Mouse (Mus musculus) left cerebral cortex, postnatal 36 days (tissue): ENCODE results near the gene Ganc. TPM values are rescaled to one million over a fixed set of nuclear protein-coding genes. Genes with fewer than 3 reads are reported as not detected.

Experiments
- DNase-seq, 2 experiments: peaks; one replicate each; pipeline ENCODE4 v3.0.0; 2021 to 2022; ENCODE audit warnings: low spot score in 2 of 2, mixed read lengths in 1 of 2
- intact Hi-C: fragments of 180-260 bp; cut with DNase I; formaldehyde crosslinking; loops from one replicate; pipeline ENCODE4 v1.15.1; 2025
- total RNA-seq, 2 experiments: library from RNA; stranded (reverse); gene quantifications; 2 replicates each; pipeline ENCODE4 v1.2.3; 2021

Ganc gene
- total RNA-seq, 2 experiments from 2014 or later: 14.2 to 15.0 TPM

GRCm38 (mm10) chr2:120493254-120493653 lies 89.6 kb downstream of the Ganc start:
- intact Hi-C loops: no loop called here
- DNase-seq: no peak

DNA sequence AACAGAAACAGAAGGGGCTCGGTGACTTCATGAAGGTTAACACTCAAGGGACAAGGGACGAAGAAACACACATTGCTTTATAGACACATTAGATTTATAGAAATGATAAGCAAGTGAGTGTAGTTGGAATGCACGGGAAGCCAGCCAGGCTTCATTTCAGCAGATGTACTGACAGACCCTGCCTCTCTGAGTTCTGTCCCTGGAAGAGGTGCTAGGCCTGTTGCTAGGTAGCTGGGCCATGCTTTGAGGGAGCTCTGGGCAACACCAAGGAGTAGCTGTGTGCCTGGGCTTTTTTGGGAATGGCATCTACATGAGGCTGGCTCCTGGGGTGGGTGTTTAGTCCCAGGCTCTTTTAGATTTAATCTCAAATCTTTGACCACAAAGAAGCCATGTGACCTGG lies 92.8 kb downstream of the Ganc start:
- intact Hi-C loops: no loop called here

DNA sequence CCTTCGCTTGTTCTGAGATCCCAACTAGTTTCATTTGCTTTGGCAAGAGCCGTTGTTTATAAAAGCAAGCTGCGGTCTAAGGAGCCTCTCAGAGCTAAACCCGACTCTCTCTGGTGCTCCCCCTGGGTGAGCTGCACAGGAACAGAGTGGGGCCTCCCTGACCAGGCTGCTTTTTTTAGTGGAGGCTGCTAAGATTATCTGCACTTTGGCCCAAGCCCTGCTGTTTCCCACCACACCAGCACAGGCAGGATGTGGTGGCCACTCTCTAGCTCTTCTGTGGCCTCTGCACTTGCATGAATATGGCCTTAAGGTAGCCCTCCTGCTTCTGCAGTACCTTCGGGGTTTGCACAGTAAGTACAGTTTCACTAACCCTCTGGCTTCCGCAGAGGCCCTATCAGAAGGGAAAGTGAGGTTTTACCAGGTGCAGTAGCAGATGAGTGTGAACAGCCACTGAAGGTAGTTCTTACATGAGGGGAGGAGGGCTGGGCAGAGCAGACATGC lies 96.3 kb downstream of the Ganc start:
- intact Hi-C loops: no loop called here
- DNase-seq: no peak

More for the DNA sequence above, 92.8 kb downstream of the Ganc start:
- DNase-seq: peak; percentile 23 to 25

- intact Hi-C loops: no loop called here
These were observed 97.6 kb downstream of the Ganc start for GRCm38 (mm10) chr2:120501136-120501918.

GRCm38 (mm10) chr2:120501931-120502604 lies 98.4 kb downstream of the Ganc start:
- no peak for DNase-seq
- intact Hi-C loops: no loop called here

More at GRCm38 (mm10) chr2:120501136-120501918, 97.6 kb downstream of the Ganc start:
- DNase-seq: no peak

- intact Hi-C loops: no loop called here
- DNase-seq: no peak
These were observed 98.9 kb downstream of the Ganc start for GRCm38 (mm10) chr2:120502605-120502990.

- DNase-seq: no peak
- intact Hi-C loops: no loop called here
These were observed 99.4 kb downstream of the Ganc start for GRCm38 (mm10) chr2:120503094-120503493.

DNA sequence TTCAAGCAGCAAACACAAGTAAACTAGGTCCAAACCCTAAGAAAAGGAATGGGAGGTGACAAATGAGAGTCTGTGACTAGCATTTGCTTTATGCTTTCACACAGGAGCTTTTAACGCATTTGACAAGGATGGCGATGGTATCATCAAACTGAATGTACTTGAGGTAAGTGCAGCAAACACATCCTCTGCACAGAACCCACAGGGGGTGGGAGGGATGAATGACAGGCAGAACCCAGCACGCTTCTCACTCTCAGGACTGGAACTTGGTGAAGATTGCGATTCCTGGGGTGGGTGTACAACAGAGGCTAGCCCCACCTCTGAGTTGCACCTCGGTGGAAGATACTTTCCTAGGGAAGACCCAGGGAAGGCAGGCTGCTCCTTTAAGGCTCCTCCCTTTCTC lies 100.3 kb downstream of the Ganc start:
- DNase-seq: no peak
- intact Hi-C loops: no loop called here

Other genes starting within 250 kb of the Ganc start
- 10 to 100 TPM; 11.3 to 12.9 TPM for gene Ehd4, start 249.3 kb upstream of the Ganc start, total RNA-seq
- gene Pla2g4e, start 158.6 kb upstream of the Ganc start, total RNA-seq: 10 to 100 TPM; 18.5 to 21.7 TPM
- gene Pla2g4d, start 114.7 kb upstream of the Ganc start, total RNA-seq: under 1 TPM in 1 of 2 experiments, not detected in 1; 0.11 TPM
- gene Pla2g4f, start 89.7 kb upstream of the Ganc start, total RNA-seq: not detected
- 10 to 100 TPM; 65.5 to 74.3 TPM for gene Vps39, start 50.8 kb upstream of the Ganc start, total RNA-seq
- 10 to 100 TPM; 35.1 to 40.0 TPM for gene Tmem87a, start 217 bp downstream of the Ganc start, total RNA-seq
- 1 to 10 TPM; 4.0 to 4.4 TPM for gene Capn3, start 52.1 kb downstream of the Ganc start, total RNA-seq
- gene Zfp106, start 159.9 kb downstream of the Ganc start, total RNA-seq: 100 to 1,000 TPM; 154 to 162 TPM
- 10 to 100 TPM; 13.3 to 15.9 TPM for gene Snap23, start 163.8 kb downstream of the Ganc start, total RNA-seq
- 10 to 100 TPM; 14.0 to 15.1 TPM for gene Haus2, start 205.5 kb downstream of the Ganc start, total RNA-seq
- gene Lrrc57, start 205.6 kb downstream of the Ganc start, total RNA-seq: 10 to 100 TPM; 34.5 to 44.9 TPM
- gene Stard9, start 225.2 kb downstream of the Ganc start, total RNA-seq: 10 to 100 TPM in 1 of 2 experiments, 1 to 10 TPM in 1; 7.1 to 10.2 TPM